Mouse (Mus musculus): Measurements from ENCODE around the gene Fhad1.
"Not testable (repeated sequence)": the region's sequence is repeated elsewhere in the genome, so short reads cannot be mapped to it uniquely, and the experiment has no call there.

Fhad1 gene

DNA sequence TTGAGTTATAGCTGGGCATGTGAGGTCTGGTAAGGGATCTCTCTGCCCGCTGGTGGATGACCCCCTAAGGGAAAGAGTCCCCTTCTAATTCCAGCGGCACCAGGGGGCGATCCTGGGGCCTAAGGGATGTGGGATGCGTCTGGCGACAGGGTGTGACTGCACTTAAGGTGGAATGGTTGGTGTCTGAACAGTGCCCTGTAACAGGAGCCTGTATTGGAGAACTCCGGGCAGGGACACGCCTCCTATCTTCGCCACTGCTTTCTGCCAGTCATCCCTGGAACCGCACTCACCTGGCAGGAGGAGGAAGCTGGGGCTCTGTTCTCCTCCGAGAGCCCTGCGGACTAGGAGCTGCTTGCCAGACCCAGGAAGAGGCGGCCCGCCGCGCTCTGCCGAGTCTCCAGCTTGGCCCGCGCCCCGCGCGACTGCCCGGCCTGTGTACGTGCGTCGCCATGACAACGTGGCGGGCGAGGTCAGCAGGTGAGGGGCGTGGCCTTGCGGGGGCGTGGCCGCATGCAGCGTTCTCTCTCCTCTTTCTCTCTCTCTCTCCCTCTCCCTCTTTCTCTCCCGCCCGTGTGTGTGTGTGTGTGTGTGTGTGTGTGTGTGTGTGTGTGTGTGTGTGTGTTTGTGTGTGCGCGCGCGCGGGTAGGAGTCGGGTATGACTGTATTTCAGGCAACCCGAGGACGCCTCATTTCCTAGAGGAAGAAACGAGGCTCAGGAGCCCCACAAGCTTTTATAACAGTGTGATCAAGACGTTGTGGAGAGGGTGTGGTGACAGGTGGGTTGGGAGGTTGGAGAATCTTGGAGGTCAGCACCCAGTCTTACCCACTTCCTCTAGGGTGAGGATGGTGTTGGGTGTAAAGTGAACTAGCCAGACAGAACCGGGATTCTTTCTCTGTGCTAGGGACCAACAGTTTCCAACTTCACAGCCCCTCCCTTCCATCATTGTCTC lies at the start of gene Fhad1:
Fhad1 (minus strand) TSS at position 424 of the 950 bp plus-strand sequence.
- peak; percentile 45 to 53 for DNase-seq (ENCODE audit: low spot score in 2 of 2)

DNA sequence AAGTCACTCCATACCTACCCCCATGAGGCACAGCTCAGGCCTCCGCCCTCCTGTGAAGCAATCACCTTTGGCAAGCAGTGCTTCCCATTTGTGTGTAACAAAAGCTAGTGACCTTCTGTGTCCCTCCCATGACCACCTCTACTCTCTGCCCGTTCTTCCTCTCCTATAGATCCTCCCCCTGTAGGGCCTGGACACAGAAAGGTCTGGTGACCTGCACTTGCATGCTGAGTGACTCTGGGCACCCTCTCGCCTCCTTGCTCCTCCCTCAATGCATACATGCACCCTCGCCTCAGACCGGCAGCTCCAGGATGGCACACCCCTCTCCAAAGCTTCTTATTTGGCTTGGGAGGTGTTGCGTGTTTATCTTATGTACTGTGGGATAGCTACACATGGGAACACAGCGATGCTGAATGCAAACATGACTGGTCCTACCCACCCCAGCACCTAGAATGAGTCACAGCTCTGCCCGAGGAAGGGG lies 48.2 kb upstream of the Fhad1 start:
- DNase-seq (ENCODE audit: low spot score in 2 of 2): no peak

DNA sequence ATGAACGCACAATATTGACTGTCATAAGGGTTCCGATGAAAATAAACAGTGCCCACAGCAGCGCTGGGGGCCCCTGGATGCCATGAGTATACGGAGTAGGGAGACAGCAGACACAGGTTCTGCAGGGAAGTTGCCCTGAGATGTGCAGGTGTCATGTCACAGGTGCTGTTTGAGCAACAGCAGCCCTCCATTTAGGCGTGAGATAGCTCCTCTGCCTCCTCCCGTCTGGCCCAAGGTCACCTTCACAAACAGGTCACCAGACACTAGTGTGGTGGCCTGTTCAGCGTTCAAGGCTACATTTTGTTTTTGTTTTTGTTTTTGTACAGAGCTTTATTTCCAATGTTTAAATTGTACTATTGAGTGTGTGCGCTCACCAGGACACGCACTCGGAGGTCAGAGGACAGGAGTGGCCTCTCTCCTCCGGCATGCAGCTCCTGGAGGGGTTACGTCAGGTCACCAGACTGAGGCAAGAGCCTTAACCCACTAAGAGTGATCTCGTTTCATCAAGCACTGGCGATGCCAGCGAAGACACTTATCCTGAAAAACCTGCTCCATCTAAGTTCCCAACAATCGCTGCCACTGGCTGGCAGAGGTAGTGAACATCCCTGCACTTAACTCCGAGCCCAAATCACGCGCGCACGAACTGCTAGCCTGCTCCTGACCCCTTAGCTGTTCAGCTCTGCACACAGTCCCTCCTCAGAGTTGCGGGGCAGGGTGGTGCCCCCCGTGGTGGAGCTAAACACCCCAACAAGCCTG lies 46.8 kb upstream of the Fhad1 start:
- no peak for DNase-seq (ENCODE audit: low spot score in 2 of 2)

DNA sequence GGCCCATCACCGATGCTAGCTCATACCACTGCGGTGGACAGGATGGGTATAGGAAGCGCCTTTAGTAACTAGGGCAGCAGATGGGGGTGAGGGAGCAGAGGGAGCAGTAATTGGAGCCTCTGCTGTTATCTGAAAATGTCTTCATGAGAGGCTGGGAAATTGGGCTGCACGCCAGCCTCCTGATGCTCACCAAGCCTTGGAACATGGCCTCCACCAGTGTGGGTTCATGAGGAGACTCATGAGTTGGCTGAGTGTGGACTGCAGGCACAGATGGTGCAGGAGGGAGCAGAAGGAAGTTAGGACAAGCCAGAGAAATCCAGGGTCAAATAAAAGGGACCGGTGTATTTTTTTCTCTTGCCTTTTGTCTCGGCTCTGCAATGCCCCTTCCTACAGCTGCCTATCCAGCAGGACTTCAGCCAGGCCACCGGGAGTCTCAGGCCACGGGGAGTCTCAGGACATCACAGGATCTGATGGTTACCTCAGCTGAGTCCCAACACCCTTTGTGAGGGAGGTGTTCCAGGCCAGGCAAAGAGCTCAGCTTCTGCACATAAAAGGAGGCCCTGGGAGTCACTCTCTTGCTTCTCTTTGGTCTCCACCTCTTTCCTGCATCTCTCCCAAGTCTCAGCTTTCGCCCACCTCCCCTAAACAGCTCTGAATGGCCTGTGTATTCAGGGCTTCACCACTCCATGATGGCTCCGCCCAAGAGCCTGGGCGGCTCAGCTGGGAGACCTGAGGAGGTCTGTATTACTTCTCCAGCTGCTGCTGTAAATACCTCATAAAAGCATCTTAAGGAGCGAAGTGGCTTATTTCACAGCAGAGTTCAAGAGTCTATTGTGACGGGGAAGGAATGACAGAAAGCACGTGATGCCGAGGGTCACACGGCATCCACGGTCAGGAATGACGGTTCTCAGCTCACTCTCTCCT lies 45.8 kb upstream of the Fhad1 start:
- DNase-seq (ENCODE audit: low spot score in 2 of 2): no peak

DNA sequence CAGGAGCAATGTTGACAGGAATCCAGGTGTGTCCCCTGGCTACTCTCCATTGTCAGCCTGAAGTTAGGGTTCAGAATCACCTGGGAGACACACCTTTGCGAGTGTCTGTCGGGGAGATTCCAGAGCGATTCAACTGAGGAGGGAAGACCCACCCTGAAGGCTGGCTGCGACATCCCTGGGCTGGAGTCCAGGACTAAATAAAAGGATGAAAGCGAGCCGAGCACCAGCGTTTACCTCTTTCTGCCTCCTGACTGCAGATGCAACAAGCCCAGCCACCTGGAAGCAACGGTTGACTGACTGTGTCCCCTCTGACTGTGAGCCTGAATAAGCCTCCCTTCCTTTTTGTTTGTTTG lies 44.9 kb upstream of the Fhad1 start:
- no peak for DNase-seq (ENCODE audit: low spot score in 2 of 2)

DNA sequence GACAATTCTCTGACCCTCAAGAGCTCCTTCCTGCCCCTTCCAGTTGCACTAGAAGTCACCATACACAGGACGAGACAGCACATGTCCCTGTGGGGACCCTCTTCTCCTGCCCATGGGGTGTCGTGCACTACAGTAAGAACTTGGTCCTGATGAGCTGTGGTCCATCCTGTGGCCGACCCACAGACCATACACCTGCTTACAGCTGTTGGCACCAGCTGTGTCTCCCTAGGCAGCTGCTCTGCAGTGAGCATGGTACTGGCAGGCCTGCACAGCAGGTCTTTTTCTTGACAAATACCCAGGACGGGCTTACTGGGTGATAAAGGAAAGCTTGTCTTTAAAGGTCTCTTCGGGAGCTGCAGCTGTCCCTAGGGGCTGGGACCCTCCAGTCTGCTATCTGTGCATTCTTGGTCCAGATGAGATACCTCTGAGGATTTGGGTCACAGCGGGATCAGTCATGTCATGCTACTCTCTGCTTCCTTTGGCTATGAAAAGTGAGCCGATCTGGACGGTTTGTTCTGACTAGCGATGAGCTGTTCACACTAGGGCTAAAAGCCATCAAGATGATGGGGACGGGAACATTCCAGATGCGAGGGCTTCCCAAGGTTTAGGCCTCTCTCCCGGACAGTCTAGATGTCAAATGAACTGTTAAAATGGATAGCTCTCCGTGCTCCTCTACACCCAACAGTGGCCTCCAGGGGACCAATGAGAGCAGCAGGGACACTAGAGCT lies 44.4 kb upstream of the Fhad1 start:
- no peak for DNase-seq (ENCODE audit: low spot score in 2 of 2)

DNA sequence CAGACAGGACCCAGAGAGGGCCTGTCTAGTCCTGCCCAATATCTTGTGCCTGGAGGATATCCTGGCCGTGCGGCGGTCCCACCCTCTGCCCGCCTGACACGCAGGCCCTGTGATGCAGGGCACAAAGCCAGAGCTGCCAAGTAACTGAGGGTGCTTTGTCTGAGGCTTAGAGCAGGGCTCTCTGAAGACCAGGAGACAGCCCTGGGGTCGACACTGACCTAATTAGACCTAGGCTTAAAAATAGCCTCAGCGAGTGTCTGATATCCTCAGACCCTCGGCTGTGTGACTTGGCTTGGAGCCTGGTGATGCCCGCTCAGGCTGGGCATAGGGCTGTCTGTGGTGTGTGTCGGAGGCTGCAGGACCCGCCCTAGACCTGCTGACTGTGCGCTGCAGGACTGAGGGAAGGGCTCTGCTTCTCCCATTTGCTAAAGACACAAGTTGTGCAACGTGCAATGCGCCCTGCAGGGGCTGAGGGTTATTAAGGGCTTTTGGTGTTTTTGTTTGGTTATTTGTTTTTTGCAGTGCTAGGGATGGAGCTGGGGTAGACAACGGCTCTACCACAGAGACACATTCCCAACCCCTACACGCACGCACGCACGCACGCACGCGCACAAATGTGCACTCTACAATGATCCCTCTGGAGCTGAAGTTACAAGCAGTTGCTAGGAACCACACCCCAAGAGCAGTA lies 42.8 kb upstream of the Fhad1 start:
- DNase-seq (ENCODE audit: low spot score in 2 of 2): peak in 1 of 2 experiments; percentile 25

DNA sequence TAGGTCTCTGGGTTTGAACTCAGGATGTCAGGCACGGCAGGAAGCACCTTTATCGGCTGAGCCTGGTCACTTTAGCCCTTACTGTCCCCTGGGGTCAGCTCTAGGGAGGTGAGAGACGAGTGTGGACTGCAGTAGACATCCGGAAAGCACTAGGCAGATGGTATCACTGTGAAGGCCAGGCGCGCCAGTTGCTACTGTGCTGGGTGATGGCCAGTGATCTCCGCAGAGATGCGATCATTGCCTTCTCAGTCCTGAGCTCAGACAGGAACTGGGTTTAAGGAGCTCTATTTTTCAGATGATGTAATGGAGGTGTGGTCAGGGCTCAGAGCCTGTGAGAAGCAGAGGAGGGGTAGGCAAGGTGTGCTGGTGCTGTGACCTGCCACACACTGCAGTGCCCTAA lies 40.7 kb upstream of the Fhad1 start:
- DNase-seq (ENCODE audit: low spot score in 2 of 2): no peak

DNA sequence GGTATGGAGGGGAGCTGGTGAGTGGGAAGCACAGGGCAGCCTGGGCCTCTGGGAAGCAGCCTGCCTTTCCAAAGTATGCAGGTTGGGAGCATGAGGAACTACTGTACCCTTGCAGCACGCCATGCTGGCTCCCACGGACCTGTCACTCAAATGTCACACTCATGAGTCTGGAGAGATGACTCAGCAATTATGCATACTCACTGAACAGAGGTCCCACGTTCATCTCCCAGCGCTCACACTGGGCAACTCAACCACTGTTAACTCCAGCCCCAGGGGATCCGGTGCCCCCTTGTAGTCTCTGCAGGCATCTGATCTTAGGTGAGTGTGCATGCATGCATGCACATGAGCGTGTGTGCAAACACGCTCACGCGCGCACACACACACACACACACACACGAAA lies 39.7 kb upstream of the Fhad1 start:
- peak in 1 of 2 experiments; percentile 8 for DNase-seq (ENCODE audit: low spot score in 2 of 2)

DNA sequence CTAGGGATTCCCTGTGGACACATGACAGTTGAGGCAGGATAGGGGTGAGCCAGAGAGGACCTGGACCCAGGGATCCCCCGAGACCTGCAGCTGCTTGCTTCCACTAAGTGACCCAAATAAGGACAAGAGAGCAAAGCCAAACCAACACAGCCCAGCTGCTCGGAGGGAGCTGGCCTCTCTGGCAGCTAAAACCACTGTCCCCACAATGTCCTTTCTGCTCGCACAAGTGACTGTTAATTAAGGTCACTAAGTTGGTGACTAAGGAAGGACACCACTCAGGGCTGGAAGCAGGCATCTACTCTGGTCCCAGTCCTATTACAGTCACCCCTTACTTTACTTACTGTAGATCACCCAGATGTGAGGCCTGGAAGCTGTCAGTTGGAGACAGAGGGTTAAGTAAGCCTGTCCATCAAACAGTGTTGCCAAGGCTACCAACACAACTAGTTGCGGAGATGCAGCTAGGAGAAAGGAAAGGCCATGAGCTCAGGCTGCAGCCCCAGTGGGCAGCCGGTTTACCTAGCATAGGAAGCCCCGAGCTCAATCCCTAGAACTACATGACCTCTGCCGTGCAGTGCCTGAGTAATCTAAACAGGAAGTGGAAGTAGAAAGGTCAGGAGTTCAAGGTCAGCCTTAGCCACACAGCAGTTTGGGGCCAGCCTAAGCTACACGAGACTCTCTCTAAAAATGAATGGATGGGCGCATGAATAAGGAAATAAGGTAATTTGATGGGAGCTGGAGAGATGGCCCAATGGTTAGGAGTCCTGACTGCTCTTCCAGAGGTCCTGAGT lies 39.0 kb upstream of the Fhad1 start:
- DNase-seq (ENCODE audit: low spot score in 2 of 2): no peak

DNA sequence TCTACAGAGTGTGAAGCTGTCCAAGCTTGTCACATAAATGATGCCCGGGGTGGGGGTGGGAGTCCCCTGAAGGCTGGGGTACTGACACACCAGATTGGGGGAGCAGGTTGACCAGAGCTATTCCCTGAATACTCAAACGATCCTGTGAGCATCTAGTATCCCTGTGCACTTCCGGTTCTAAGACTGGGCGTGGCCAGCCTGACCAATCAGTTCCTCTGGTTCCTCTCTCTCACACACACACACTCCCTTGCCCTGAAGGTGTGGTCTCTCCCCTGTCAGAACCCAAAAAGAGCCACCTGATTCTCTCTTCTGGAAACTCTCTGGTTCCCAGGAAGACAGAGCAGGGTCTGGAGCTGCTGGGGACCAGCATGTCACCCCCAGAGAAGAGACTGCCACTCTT lies 38.4 kb upstream of the Fhad1 start:
- DNase-seq (ENCODE audit: low spot score in 2 of 2): no peak

DNA sequence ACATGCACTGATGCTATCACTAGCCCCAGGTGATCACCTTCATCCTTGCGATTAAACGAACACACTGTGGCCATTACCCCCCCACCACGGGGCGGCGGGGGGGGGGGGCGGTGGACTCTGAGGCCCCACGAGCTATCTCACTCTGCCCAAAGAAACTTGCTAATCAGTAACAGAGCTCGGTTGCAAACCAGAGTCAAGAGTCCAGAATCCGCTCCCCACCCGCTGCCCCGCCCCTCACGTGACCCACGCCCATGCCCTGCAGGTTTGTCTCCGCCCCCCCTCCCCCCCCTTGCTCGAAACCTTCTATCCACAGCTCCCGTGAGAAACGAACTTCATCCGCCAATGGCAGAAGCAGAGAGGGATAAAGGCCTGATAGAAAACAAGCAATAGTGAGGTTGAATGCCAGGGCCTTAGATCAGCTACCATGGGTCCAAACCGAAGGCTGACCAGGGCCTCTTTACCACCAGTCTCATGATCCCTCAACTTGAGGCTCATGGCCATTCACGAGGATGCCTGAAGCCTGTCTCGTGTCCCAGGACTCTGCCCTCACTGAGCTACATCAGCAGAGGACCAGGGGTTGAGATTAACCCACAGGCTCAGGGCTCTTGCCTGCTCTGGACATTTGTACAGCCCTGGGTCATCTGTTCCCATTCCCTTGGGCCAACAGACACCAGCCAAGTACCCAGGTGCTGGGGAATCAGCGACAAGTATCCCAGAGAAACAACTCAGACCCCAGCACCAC lies 37.7 kb upstream of the Fhad1 start:
- DNase-seq (ENCODE audit: low spot score in 2 of 2): no peak

DNA sequence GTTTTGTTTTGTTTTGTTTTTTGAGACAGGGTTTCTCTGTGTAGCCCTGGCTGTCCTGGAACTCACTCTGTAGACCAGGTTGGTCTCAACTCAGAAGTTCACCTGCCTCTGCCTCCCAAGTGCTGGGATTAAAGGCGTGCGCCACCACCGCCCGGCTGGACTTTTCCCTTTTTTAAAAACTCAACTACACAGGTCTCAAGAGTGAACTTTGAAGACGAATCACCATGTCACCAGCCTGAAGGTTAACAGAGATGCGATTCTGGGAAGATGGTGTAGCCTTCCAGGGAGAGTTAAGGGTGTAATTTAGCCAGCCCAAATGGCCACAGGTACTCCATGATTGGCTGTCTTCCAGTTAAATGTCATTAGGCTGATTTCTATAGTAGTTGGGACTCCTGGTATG lies 37.0 kb upstream of the Fhad1 start:
- DNase-seq (ENCODE audit: low spot score in 2 of 2): not testable (repeated sequence)

DNA sequence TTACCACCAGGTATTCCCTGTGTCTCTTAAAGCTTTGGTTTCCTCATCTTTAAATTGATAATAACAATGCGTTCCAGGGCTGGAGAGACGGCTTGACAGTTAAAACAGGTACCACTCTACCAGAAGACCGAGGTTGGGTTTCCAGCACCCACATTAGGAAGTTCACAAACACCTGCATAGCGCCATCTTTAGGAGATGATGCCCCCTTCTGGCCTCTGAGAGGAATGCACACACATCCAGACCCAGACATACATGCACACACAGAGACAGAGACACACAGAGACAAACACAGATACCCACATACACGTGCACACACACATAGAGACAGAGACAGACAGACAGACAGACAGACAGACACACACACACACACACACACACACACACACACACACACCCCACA lies 35.1 kb upstream of the Fhad1 start:
- no peak for DNase-seq (ENCODE audit: low spot score in 2 of 2)

DNA sequence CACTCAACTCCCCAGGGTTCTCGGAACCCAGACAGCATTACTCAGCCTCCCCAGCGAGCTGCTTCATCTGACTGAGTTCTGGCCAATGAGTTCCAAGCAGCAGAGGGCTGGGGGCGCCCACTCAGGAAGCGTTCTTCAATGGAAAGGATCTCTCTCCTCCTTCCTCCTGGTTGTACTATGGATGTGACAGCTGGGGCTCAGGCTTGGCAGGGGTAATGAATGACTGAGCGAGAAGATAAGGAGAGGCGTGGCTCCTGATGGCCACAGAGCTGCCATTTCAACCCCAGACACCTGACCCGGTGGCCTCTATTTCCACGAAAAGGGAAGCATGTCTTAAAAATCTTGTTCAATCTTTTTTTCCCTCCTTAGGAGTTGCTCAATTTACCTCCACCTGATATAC lies 33.5 kb upstream of the Fhad1 start:
- DNase-seq (ENCODE audit: low spot score in 2 of 2): no peak

DNA sequence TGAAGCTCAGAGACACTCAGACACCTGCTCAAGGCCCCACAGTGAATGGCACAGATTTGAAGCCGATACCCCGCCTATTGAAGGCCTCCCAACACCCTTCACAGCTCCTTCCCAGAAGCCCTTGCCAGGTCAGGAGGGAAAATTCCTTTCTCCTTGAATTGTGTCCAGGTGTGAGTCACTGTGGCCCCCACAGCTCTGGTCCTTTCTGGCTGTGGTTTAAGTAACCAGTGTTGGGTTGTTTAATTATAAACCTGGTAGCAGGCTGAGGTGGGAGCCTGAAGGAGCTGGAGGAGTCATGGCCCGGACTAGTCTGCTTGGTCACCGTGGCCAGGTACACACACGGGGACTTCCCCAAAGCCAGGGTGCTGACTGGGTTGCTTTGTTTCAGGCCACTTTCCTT lies 32.1 kb upstream of the Fhad1 start:
- no peak for DNase-seq (ENCODE audit: low spot score in 2 of 2)

DNA sequence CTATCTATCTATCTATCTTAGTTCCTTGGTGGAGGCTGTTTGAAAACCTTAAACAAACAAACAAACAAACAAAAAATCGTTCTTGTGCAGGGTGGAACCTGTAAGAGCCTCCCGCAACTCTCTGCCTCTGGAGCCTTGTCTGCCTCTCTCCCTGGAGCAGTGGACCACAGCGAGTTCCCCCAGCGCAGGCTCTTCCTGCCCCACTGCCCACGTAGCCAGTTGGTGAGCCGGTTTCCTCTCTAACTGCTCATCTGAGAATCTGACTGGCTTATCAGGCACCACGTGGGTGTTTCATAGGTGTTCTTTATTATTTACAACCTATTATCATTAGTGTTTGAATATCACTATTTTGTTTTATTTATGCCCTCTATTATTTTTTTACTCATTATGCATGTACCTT lies 31.6 kb upstream of the Fhad1 start:
- DNase-seq (ENCODE audit: low spot score in 2 of 2): no peak

DNA sequence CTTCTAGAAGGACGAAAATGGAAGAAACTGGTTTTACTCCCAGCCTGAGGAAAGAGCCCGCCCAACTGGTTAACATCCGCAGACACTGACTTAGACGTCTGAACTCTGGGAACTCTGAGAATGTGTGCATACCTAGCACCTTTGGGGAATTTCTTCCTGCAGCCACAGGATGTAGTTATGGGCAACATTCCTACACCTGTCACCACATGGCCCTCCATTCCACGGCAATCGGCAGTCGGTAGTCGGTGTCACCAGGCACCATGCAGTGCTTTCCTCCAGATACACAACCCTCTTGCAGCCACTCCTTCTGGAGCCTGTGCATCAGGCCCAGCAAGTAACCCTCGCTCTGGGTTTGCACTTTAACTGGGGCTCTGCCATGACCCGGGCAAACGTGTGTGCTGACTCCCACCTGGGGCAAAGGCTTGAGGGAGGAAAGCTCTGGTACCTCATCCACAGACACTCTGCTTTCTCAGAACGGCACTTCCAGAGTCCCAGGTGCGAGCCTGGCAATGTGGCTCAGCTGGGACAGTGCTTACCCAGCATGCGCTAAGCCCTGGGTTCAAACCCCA lies 30.8 kb upstream of the Fhad1 start:
- DNase-seq (ENCODE audit: low spot score in 2 of 2): no peak

DNA sequence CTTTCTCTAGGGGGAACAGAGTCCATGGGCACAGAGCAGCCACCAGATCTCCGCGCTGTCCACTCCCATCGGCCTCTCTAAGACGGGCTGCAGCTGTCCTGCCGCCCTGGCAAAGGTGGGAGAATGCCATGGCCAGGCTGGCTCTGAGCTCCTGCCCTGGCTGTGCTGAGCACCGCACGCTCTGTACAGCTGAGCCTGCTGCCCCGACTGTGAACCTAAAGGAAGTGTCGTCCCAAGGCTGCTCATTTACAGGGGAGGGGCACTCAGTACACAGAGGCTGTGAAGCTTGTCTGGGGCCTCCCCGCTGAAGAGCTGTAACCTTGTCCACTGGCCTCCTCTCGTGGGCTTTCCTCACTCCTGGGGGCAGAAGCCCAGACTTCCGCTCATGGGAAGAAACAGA lies 29.6 kb upstream of the Fhad1 start:
- DNase-seq (ENCODE audit: low spot score in 2 of 2): no peak

Data from right cerebral cortex, adult 2 months (tissue).